Mouse (Mus musculus) heart, postnatal 10 days (tissue): ENCODE data around the gene Slc37a4. TPM values are rescaled to one million over a fixed set of nuclear protein-coding genes. Genes with fewer than 3 reads are reported as not detected.
"Not testable (repeated sequence)": the region's sequence is repeated elsewhere in the genome, so short reads cannot be mapped to it uniquely, and the experiment has no call there.

ENCODE experiments used
- DNase-seq, 2 experiments: peaks; one replicate each; pipeline ENCODE4 v3.0.0; 2021
- intact Hi-C: fragments of 180-260 bp; cut with DNase I; formaldehyde crosslinking; loops from one replicate; pipeline ENCODE4 v1.15.1; 2025
- total RNA-seq, 2 experiments: library from RNA; stranded (reverse); gene quantifications; 2 replicates each; pipeline ENCODE4 v1.2.3; 2021

Gene Slc37a4
- total RNA-seq, 2 experiments from 2014 or later = 29.2 to 31.6 TPM

DNA sequence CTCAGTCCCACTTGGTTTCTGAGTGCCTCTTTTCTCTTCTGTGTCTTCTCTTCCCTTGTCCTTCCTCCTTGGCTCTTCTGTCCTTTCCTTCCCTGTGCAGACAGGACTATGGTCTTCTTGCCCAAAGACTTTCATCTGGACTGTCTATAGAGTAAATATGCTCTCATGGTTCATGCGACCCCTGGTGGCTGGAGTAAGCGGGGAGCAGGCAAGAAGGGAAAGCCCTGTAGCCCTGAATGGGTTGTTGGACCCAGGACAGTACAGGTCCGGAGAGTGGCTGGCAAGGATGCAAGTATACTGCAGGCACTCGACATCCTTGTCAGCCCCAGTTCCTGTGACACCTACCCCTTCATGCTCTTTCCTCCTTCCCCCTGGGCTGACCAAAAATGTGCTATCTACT lies 5.2 kb upstream of the Slc37a4 start:
- DNase-seq = peak; percentile 77 to 86
- intact Hi-C loops = loop anchor here (5.0 to 10.0 kb wide), 4 partner anchors 99 to 407 kb away; no protein-coding TSS in a partner anchor

DNA sequence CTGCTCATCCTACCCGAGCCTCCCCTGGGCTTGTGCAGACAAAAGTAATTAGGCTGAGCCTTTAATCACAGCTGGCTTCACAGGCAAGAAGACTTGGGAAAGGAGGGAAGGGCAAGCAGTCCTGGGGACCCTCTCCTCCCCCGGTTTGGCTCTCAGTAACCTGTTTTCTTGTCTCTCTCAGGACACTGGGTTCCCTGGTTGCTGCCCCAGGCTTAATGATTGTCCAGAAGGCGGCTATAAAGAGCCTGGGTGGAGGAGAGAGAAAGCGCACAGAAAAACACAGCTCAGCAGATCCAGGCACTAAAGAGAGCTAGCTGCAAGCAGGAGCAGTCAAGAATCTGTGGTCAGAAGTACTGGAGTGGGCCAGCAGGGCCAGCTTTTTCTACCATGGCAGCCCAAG lies 1.4 kb downstream of the Slc37a4 start:
- intact Hi-C loops = loop anchor here (10.0 kb wide), 1 partner anchor 413 kb away; no protein-coding TSS in a partner anchor
- DNase-seq = no peak

DNA sequence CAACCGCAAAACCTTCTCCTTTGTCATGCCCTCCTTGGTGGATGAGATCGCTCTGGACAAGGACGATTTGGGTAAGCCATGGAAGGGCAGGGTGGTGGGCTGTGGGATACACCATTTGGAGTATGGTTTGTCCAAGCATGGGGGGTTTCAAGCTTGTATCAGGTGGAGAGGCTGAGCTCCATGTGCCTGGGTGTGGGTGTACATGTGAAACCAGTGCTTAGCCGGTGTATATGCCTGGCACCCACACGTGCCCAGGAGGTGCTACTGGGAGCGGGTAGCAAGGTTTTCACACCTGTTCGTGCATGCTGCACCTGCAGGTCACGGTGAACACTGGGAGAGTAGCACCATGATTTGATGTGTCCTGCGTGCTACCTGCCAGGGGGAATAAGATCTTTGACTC lies 1.9 kb downstream of the Slc37a4 start:
- intact Hi-C loops = loop anchor here (10.0 kb wide), 1 partner anchor 414 kb away; no protein-coding TSS in a partner anchor
- no peak for DNase-seq

DNA sequence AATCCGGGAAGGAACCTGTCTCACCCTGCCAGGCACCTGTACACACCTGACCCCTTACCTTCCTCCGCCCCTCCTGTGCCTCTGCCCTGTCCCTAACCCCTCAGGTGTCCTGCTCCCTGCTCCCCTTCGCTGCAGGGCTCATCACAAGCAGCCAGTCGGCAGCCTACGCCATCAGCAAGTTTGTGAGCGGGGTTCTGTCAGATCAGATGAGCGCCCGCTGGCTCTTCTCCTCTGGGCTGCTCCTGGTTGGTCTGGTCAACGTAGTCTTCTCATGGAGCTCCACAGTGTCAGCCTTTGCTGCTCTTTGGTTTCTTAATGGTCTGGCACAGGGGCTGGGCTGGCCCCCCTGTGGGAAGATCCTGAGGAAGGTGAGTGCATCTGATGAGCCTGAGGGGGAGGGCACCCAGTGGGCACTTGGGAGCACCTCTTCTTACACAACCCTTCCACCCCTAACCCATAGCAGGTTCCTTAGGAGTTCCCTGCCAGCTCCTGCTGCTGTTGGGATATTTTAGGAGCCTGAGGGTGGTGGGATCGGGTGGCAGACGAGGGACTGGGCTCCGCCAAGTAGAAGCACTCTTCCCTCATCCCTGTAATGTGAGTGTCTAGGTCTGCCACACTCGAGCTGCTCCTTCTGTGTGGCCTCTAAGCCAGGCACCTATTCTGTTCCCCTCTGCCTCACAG lies 2.6 kb downstream of the Slc37a4 start:
- intact Hi-C loops = loop anchor here (10.0 kb wide), 1 partner anchor 414 kb away; no protein-coding TSS in a partner anchor

DNA sequence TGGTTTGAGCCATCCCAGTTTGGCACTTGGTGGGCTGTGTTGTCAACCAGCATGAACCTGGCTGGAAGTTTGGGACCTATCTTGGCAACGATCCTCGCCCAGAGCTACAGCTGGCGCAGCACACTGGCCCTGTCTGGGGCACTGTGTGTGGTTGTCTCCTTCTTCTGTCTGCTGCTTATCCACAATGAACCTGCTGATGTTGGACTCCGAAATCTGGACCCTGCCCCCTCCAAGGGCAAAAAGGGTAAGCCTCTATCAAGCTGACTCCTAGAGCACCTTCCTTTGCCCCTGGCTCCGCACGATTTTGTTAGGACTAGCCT lies 3.1 kb downstream of the Slc37a4 start:
- intact Hi-C loops = loop anchor here (10.0 kb wide), 1 partner anchor 415 kb away; no protein-coding TSS in a partner anchor

More for the DNA sequence above, 2.6 kb downstream of the Slc37a4 start:
- no peak for DNase-seq

DNA sequence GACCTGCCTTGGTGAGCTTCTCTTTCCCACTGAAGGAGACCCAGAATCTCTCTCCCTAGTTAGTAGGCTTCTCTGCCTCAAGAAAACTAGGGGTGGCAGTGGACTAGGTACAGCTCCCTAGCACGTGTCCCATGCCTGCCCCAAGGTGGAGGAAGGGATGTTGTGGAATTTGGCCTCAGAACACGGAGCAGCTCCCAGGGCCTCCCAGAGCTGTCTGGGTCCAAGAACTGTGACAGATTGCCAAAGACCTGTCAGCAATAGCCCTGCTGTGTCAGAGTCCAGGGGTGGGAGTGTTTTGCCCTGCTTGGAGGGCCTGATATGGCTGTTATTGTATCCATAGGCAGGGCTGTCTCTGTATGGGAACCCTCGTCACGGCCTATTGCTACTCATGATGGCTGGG lies 4.4 kb downstream of the Slc37a4 start:
- peak; percentile 80 to 82 for DNase-seq
- intact Hi-C loops = no loop called here

More for the DNA sequence above, 3.1 kb downstream of the Slc37a4 start:
- peak; percentile 62 to 70 for DNase-seq

DNA sequence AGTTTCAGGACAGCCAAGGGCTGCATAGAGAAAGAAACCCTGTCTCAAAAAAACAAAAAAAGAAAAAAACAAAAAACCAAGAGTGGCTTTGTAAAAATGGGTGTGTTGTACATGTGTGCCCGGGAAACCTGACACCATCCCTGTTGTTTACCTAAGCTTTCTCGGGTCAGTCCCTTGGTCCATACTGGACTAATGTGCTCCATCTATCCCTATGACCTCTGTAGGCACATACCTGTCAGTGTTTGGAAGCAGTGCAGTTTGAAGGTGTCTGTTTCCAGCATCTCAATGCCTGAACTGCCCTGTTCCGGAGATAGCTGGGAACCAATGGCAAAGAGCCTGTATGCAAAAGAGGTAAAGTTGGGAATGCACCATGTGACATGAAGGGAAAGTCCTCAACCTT lies 8.4 kb downstream of the Slc37a4 start:
- DNase-seq = no peak
- intact Hi-C loops = no loop called here

DNA sequence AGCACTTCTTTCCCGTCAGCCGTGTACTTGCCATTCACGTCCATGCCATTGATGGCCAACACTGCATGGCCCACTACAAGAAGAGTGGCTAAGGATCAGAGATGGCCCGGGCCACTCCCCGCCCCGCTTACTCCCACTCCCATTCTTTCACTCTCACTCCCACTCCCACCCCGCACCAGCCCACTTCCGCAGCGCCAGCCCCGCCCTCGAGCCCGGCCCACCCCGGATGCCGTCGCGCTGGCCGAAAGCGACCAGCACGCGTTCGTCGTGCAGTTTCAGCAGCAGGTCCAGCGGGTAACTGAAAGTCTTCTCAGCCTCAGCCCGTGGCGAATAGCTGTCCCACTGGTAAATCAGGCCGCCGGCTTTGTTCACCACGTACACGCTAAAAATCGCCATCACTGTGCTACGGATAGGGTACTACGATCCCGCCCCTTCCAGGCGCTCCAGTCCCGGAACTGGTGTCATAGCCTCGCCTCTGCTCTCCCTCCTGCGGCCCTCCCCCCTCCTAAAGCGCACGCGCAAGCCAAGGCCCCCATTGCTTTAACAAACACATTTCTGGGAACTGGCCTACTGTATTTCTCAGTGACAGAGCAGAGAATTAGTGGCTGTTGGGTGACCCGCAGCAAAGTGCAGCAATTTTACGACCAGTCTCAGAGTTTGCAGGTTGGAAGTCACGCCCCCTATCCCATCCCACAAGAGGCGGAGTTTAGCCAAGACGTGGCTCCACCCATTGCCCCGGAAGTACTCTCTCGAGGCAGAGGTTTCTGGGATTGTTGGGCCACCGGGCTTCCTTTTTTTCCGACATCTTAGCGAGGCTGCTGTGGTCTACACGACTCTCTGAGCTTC lies 10.5 kb downstream of the Slc37a4 start, which contains the start of the genes Rps25 and Trappc4:
Gene Rps25 (plus strand): TSS at position 234 of the 846 bp plus-strand sequence.
Gene Trappc4 (minus strand): TSS at position 695 of the 846 bp plus-strand sequence.
- intact Hi-C loops = no loop called here

DNA sequence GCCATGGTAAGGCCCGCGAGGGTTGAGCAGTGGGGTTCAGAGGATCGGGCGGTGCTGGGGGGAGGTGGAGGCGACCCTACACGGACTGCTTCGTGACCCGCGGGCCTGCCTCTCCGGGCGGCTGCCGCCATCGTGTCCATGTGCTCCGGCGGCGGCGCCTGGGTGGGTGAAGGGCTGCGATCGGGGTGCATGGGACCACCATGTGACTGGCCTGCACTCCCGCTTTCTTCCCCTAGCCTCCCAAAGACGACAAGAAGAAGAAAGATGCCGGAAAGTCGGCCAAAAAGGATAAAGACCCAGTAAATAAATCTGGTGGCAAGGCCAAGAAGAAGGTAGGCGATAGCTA lies 11.1 kb downstream of the Slc37a4 start:
- intact Hi-C loops = no loop called here
- DNase-seq = no peak

More for the DNA sequence above, 10.5 kb downstream of the Slc37a4 start, which contains the start of the genes Rps25 and Trappc4:
- DNase-seq = peak; percentile 96 to 97

DNA sequence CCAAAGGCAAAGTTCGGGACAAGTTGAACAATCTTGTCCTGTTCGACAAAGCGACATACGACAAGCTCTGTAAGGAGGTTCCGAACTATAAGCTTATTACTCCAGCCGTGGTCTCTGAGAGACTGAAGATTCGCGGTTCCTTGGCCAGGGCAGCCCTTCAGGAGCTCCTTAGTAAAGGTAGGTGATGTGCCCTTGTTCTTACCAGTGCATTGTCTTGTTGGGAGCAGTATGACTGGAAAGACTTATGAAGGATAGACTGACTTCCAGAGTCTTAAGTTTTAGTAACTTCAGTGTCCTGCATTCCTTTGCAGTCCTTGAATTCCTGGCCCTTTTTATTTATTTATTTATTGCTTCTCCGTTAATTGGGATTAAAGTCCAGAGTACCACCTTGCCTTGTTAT lies 12.0 kb downstream of the Slc37a4 start:
- DNase-seq, intact Hi-C loops: not testable (repeated sequence)

DNA sequence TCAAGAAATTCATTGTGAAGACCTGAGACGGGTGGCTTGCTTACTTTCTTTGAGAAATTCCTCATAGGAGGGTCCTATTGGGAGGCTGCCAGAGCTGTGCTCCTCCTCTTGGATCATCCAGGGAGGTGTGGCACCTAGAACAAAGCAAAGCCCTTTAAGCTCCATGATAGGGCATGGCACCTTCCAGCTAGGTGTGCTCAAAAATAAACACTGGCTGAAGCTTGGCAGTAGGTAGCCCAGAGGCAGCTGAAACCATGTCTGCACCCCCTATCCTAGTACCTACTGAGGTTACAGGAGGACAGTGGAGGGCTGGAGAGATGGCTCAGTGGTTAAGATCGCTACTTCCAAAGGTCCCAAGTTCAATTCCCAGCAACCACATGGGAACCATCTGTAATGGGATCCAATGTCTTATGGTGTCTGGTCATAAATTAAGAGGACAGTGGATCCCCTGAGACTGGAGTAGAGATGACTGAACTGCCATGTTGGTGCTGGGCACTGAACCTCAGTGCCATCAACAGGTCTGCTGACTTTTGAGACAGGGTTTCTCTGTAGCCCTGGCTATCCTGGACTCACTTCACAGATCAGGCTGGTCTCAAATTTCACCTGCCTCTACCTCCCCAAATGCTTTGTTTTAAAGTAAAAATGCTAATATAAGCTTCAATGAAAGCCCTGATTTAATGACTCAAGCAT lies 14.1 kb downstream of the Slc37a4 start:
- DNase-seq = no peak
- intact Hi-C loops = no loop called here

DNA sequence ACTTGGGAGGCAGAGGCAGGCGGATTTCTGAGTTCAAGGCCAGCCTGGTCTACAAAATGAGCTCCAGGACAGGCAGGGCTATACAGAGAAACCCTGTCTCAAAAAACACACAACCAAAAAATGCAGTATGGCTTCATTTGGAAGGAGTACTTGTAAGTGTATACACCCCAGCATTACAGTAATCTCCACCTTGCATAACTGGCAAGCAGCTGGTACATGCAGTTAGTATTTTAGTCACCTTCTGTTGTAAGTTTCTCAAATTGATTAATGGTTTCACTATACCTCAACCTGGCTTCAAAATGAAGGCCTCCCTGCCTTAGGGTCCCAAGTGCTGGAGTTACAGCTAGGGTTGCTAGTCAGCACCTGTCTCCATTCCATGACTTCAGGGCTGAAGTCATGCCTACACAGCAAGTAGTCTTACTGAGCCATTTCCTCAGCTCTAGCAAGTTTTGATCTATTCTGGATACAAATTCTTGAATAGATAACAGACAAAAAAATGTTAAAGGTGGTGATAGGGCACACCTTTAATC lies 15.0 kb downstream of the Slc37a4 start:
- intact Hi-C loops = no loop called here
- DNase-seq = no peak

DNA sequence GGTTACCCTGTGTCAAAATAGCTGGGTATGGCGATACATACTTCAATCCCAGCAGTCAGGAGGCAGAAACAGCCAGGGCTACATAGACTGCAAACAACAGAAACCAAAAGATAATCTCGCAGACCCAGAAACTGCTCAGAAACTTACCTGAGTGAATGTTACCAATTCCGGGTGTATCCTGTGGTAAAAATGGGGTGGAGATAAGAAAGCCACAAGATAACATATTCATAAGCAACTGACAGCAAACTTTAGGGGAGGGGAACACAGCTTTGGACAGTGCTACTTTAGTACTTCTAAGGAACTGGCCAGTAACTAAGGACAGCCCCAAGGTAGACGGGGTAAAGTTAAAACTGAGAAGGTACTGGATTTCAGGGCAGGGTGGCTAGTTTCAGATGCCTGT lies 15.7 kb downstream of the Slc37a4 start:
- intact Hi-C loops = no loop called here
- no peak for DNase-seq

DNA sequence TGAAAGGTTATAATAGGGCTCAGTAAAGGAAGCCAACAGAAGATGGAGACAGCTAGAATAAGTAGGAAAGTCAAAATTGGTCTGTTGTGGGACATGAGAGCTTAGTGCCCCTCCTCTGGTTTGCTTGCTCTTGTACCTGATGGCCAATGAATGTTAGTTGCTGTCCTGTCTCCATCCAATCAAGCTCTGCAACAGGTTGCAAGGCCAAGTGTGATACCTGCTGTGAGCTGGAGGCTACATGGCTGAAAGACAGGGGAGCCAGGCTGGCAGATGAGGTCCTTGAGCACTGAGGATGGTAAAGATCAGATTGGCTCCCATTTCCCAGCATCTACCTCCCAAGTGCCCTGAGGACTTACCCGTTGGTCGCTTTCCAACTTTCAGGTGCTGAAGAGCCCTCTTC lies 16.1 kb downstream of the Slc37a4 start:
- intact Hi-C loops = no loop called here
- DNase-seq = no peak

DNA sequence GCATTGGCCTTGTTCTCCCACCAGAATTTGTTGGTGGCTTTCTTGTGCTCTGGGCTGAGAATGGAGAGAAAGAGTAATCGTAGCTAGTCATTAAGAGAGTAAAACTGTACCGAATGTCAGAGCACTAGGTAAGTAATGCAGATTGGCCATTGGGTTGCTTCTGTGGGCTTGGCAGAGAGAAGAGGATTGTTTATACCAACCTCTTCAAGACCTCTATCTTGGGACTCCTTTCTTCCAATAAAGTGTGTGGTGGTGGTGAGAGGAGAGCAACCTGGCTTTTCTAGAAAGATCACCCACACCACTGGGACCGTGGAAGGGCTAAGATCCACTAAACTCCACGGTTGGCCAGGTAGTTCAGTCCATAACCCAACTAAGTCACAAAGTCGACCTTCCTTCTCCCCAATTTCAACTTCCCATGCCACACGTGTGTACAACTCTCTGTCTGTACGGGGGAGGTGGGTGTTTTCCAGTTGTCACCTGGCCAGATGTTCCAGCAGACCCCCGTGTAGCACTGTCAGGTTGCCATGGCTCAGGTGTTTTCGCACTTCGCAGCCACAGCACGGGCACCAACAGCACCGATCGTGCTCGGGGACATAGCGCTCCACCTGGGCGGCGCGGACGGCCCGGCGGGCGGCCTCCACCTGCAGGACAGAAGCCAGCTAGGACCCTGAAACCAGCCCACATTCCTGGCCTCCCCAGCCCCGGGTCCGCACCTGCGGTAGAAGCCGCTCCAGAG lies 20.7 kb downstream of the Slc37a4 start:
- no peak for DNase-seq
- intact Hi-C loops = no loop called here

DNA sequence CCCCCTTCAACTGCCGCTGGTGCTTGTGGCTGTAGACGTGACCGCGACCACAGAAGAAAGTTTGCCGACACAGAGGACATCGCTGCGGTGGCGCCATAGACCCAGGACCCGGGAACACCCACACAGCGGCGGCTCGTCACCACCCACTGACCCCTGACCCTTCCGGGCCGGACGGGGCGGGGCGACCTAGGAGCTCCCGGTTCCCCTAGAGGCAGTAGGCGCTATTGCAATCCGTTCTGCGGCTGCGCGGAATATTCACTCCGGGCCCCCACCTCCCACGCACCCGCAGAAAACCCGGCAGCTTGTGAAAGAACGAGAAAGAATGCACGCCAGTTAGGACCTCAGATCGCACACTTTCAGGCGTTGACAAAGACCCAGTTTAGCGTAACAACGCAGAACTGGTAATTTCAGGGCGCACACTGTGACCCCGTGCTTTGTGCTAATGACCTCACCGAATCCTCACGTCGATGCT lies 21.3 kb downstream of the Slc37a4 start:
- intact Hi-C loops = no loop called here
- DNase-seq = peak; percentile 97 to 98

DNA sequence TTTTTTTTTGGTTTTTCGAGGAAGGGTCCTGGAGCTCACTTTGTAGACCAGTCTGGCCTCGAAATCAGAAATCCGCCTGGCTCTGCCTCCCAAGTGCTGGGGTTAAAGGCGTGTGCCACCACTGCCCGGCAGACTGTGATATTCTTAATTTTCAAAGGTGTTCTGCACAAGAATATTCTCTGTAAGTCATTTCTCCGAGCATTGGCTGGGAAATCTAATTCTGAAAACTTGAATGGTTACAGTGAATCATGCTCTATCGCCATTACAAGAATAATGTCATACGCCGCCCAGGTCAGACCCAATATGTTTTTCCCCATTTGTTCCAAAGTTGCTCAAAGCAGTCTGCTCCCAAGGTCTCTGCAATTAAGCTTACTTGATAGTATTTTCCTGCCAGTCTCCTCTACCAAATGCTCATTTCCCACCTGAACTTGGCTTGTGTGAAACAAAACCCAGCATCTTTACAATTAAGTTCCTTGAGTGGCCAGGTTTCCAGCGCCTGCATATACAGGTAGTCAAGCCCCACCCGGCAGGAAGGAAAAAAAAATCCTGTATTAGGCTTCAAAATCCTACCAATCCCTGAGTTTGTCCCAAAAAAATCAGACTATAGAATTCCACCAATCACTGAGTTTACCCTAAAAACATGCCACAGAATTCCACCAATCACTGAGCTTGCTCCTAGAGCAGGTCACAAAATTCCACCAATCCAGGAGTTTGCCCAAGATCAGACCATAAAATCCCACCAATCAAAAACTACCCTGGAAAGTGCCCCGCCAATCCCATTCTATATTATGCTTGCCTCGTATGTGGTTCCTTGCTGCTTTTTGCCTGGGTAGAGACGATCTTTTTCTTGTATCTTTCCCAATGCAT lies 22.1 kb downstream of the Slc37a4 start, which contains the start of gene Ccdc84:
Gene Ccdc84 (minus strand): TSS at position 51 of the 867 bp plus-strand sequence.
- DNase-seq = no peak
- intact Hi-C loops = no loop called here

DNA sequence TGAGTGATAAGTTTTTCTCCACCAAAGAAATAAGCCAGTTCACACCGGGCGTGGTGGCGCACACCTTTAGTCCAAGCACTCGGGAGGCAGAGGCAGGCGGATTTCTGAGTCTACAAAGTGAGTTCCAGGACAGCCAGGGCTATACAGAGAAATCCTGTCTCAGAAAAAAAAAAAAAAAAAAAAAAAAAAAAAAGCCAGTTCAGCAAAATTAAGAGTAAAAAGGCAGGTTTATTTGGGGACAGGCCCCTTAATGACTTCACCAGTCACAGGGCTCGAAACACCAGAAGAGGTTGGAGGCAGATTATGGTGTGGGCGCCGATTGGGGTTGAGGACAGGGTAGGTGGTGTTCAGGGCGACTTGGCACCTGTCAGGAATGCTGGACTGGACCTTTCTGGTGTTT lies 23.1 kb downstream of the Slc37a4 start:
- intact Hi-C loops = not testable (repeated sequence)

More for the DNA sequence above, 23.1 kb downstream of the Slc37a4 start:
- not testable (repeated sequence) for DNase-seq
